Mouse (Mus musculus) heart, postnatal 0 days (tissue): Measurements from ENCODE around the gene Zfr2. TPM values are rescaled to one million over a fixed set of nuclear protein-coding genes. Genes with fewer than 3 reads are reported as not detected.
A peak's percentile ranks its signal among the peaks of the same experiment; 100 is the strongest.

ENCODE experiments used
- ATAC-seq: fragments of 200-750 bp; cut with Nextera tagmentation; 2 replicates; pipeline ENCODE4 v1.8.0; 2017; ENCODE audit warnings: low read depth, moderate number of reproducible peaks, moderate library complexity; ENCODE audit not compliant: insufficient read depth
- DNase-seq: peaks from one replicate; pipeline ENCODE4 v3.0.0-alpha.2; 2016; ENCODE audit warnings: low spot score
- H3K27ac ChIP-seq: fragments of 300-500 bp; sonication (generic); 2 replicates; pipeline ENCODE4 v1.5.1; 2014; ENCODE audit warnings: low read depth, mild to moderate bottlenecking
- H3K27me3 ChIP-seq: fragments of 300-500 bp; sonication (generic); 2 replicates; pipeline ENCODE4 v1.6.1; 2014; ENCODE audit warnings: low read length, mixed read lengths; ENCODE audit not compliant: control insufficient read depth, insufficient read depth
- H3K36me3 ChIP-seq: fragments of 300-500 bp; sonication (generic); replicated peaks from 2 replicates; pipeline ENCODE4 v1.6.1; 2014; ENCODE audit warnings: low read length, mixed read lengths; ENCODE audit not compliant: control insufficient read depth, insufficient read depth
- H3K4me1 ChIP-seq: fragments of 300-500 bp; sonication (generic); 2 replicates; pipeline ENCODE4 v1.6.1; 2014; ENCODE audit warnings: antibody characterized with exemption; ENCODE audit not compliant: control insufficient read depth, insufficient read depth
- H3K4me2 ChIP-seq: fragments of 300-500 bp; sonication (generic); 2 replicates; pipeline ENCODE4 v1.6.1; 2014; ENCODE audit warnings: low read depth, mild to moderate bottlenecking, low read length, moderate library complexity
- H3K4me3 ChIP-seq: fragments of 300-500 bp; sonication (generic); 2 replicates; pipeline ENCODE4 v1.5.1; 2014; ENCODE audit warnings: low read depth, low read length
- H3K9ac ChIP-seq: fragments of 300-500 bp; sonication (generic); replicated peaks from 2 replicates; pipeline ENCODE4 v1.6.1; 2014; ENCODE audit warnings: low read depth, low read length, mixed read lengths
- H3K9me3 ChIP-seq: fragments of 300-500 bp; sonication (generic); replicated peaks from 2 replicates; pipeline ENCODE4 v1.6.1; 2016; ENCODE audit warnings: low read length; ENCODE audit not compliant: control insufficient read depth
- CTCF ChIP-seq: IDR thresholded peaks from 2 replicates; pipeline ENCODE4 v1.5.1; 2016; ENCODE audit warnings: antibody characterized with exemption, control low read depth, low read depth
- EP300 ChIP-seq: IDR thresholded peaks from 2 replicates; pipeline ENCODE4 v1.6.1; 2016; ENCODE audit warnings: antibody characterized with exemption, low read depth
- WGBS: fragments of 180-500 bp; shearing (Covaris S2); extraction: QIAGEN DNeasy Blood & Tissue Kit; methylation state at CpG from one replicate; pipeline ENCODE4 v1.1.7; 2014; 5-methylcytosine and 5-hydroxymethylcytosine counted together
- polyA plus RNA-seq: library from polyadenylated mRNA; unstranded; fragments of >200 nt; fragmentation: Nextera tagmentation; extraction: Ambion mirVana; gene quantifications from 2 replicates; pipeline ENCODE4 v1.2.1, GENCODE M21; 2015
- total RNA-seq: library from RNA; depleted of rRNA; stranded (reverse); fragments of >200 nt; gene quantifications from 2 replicates; pipeline ENCODE4 v1.2.3, GENCODE M21; 2014; ENCODE audit warnings: low replicate concordance

Zfr2 gene
- total and polyA plus RNA-seq, 2 experiments from 2014 or later, result 2.2 to 10.2 TPM

DNA sequence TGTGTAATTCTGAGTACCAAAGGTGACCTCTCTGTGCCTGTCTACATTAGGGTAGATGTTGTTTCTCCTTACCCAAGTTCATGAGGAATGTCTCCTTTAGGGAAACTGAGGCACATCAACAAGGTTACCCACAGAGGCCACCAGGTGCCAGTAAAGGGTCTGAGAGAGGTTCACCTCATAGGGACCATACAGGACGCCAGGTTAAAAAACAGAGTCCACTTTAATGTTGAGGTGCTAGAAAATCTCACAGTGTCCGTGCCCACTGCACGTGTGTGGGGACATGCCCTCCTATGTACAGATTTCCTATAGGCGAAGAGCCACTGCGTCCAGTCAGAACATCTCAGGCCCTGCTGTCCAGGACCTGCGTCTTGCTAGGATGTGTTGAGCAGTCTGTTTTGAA is 34.0 kb upstream of the Zfr2 start:
- Histone ChIP-seq H3K9me3 (no peaks in the 10 kb centered on the region), H3K4me1 (peaks cover 27% of the 10 kb centered on the region), H3K36me3 (no peaks in the 10 kb centered on the region), H3K4me3 (no peak overlapping the region), H3K9ac (peak overlapping the region; percentile 47), H3K27me3 (no peaks in the 10 kb centered on the region), H3K27ac (peak overlapping the region; percentile 98), H3K4me2 (peak overlapping the region; percentile 28; the same call in 1 of the 2 replicates)
- ATAC-seq (no peak), DNase-seq (no peak)
- TF ChIP-seq CTCF (no peak), EP300 (no peak)
- WGBS, result 75% methylated on average over 6 of the region's 6 CpGs

DNA sequence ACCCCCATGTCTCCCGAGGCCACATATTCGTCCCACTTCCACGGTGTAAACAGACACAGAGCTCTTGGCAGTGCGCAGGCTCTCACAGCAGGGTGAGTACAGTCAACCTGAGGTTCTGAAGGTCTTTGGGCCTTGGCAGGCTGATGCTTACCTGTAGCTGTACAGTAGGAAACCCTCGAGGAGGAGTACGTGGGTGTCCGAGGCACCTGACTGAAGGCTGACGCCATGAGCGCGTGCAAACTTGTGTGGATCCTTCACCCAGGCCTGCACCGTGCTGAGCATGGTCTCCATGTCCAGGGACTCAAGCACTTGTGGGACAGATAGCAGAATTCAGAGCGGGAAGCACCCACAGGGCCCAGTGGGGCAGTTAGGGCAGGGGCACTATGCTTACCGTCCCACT is 32.8 kb upstream of the Zfr2 start:
- Histone ChIP-seq H3K4me2 (peak overlapping the region; percentile 28), H3K36me3 (no peaks in the 10 kb centered on the region), H3K4me1 (peaks cover 29% of the 10 kb centered on the region), H3K27me3 (no peaks in the 10 kb centered on the region), H3K27ac (peak overlapping the region; percentile 98), H3K9ac (peak overlapping the region; percentile 47; the same call in 1 of the 2 replicates), H3K4me3 (no peak overlapping the region), H3K9me3 (no peaks in the 10 kb centered on the region)
- WGBS, result 63% methylated on average over 13 of the region's 13 CpGs
- no peak for TF ChIP-seq EP300
- TF ChIP-seq CTCF, result no peak
- no peak for ATAC-seq
- peak; percentile 9 for DNase-seq

DNA sequence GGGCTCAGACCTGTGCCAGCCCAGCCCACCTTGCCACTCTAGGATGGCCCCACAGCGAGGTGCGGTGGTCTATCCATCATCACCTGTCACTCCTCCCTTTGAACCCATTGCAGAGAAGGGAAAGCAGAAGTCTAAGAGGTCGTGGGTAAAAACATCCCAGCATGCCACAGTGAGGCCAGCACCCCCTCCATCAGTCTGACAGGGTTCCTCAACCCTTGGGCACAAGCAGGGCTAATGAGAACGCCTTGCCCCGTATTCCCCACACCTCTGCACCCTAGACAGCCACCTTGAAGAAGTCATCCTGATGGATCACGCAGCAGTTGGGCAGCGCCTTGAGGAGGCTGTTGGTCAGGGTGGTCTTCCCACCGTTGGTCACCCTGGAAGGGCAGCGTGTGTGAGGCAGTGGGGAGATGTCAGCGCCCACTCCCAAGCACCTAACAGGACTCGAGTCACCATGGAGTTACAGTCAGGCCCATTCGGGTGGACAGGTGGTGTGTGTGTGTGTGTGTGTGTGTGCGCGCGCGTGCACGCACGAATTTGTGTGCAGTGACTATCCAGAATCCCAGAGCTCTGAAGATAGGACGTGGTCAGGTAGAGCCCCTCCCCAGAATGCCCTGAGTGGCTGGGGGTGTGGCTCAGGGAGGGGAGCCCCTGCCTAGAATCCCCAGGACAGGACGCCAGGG is 32.2 kb upstream of the Zfr2 start:
- peak overlapping the region; percentile 98 for H3K27ac ChIP-seq
- H3K9me3 ChIP-seq, result no peaks in the 10 kb centered on the region
- 50% methylated on average over 20 of the region's 20 CpGs for WGBS
- TF ChIP-seq CTCF (no peak), EP300 (0 out of 2 replicates have a peak, but pooled peaks have one; percentile 19)
- no peaks in the 10 kb centered on the region for H3K36me3 ChIP-seq
- H3K4me2 ChIP-seq, result 0 out of 2 replicates have a peak overlapping the region, but pooled peaks have one; percentile 12
- no peaks in the 10 kb centered on the region for H3K27me3 ChIP-seq
- peak overlapping the region; percentile 47 for H3K9ac ChIP-seq
- DNase-seq, result peak; percentile 12
- no peak for ATAC-seq
- H3K4me1 ChIP-seq, result peaks cover 29% of the 10 kb centered on the region
- no peak overlapping the region for H3K4me3 ChIP-seq

DNA sequence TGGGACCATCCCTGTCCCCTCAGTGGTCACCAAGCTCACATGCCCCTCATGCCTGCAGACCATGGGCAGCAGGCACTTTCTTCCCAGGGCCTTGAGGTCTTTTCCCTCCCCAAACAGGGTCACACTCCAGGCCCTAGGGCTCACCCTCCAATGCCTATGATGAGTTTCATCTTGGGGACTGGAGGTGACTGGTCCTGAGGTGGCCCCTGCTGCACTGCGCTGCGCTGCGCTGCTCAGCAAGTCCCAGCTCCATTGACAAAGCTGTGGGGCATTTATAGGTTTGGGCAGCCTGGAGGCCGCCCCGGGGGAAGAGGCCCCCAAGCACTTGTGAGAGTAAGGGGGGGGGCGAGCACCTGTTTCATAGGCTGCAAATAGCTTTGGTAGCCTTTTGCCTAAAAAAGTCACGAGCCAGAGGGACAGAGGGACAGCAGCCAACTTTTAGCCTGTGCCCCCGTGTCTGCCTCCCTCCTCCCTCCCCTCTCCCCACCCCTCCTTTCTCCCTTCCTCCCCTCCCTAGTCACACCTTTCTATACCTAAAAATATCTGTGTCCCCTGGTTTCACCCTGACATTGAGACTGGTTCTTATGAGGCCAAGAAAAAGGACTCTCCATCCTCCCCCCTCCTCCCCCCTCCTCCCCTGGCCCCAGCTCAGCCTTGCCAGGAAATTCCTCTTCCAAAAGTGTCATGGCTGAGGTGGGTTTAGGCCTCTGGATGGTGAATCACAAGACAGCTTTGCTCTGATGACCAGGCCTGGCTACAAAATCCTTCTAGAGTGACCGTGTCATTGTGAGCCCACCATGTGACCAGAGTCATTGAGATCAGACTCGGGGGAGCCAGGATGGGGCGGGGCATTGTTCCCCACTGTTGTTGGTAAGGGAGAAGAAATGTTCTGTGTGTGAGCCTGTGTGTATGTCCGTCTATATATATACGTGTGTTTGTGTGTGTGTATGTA is 30.9 kb upstream of the Zfr2 start, which contains the start of gene Nmrk2:
Gene Nmrk2 (minus strand): TSS at position 245 of the 952 bp plus-strand sequence.
- 0 out of 2 replicates have a peak, but pooled peaks have one; percentile 2 for TF ChIP-seq CTCF
- peak; percentile 95 for TF ChIP-seq EP300
- Histone ChIP-seq H3K4me3 (no peak within 1 kb of the TSS), H3K4me1 (peaks cover 29% of the 10 kb centered on the region), H3K9ac (peak within 1 kb of the TSS; percentile 47), H3K27me3 (no peaks in the 10 kb centered on the region), H3K4me2 (peak within 1 kb of the TSS; percentile 19), H3K27ac (peak within 1 kb of the TSS; percentile 98), H3K36me3 (no peaks in the 10 kb centered on the region), H3K9me3 (no peaks in the 10 kb centered on the region)
- WGBS, result 31% methylated on average over 13 of the region's 13 CpGs
- peak; percentile 93 for DNase-seq
- ATAC-seq, result peak; percentile 57

DNA sequence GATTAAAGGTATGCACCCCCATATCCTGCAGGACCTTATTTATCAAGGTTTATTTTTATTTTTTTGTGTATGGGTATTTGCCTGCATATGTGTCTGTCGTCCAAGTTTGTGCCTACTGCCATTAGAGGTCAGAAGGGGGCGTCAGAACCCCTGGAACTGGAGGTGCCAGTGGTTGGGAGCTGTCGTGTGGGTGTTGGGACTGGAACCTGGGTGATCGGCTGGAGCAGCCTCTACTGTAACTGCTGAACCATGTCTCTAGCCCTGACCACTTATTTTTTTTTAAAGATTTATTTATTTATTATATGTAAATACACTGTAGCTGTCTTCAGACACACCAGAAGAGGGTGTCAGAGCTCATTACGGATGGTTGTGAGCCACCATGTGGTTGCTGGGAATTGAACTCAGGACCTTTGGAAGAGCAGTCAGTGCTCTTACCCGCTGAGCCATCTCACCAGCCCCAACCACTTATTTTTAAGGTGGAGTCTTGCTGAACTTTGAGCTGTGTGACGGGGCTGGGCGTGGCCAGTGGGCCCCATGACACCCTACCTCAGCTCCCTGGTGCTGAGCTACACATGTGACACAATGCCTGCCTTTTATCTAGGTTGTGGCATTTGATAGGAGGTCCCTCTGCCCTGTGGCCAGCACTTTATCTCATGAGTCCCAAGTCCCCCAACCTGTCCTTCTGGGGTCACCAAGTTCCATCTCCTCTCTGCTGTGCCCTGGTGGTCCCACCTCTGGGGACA is 29.8 kb upstream of the Zfr2 start:
- Histone ChIP-seq H3K9ac (no peak overlapping the region), H3K4me3 (no peak overlapping the region), H3K36me3 (no peaks in the 10 kb centered on the region), H3K4me1 (peaks cover 29% of the 10 kb centered on the region), H3K27ac (peak overlapping the region; percentile 98), H3K27me3 (0 out of 2 replicates have a peak, but pooled peaks cover 3% of the 10 kb centered on the region), H3K9me3 (no peaks in the 10 kb centered on the region), H3K4me2 (0 out of 2 replicates have a peak overlapping the region, but pooled peaks have one; percentile 12)
- TF ChIP-seq CTCF (no peak), EP300 (no peak)
- DNase-seq (peak; percentile 34), ATAC-seq (no peak)
- 52% methylated on average over 8 of the region's 8 CpGs for WGBS
